Mouse (Mus musculus) ES-E14 (cell line): ENCODE data around the gene Plekhb2.

Experiments used
- ZC3H11A ChIP-seq: IDR thresholded peaks from 2 replicates; pipeline ENCODE4 v1.6.1; 2012; ENCODE audit warnings: low read depth, mild to moderate bottlenecking, inconsistent platforms, low read length, borderline replicate concordance
- ZNF384 ChIP-seq: IDR thresholded peaks from 2 replicates; pipeline ENCODE4 v1.6.1; 2012; ENCODE audit warnings: low read depth, low read length, inconsistent platforms

GRCm38 (mm10) chr1:34841709-34842388, 7.9 kb upstream of the Plekhb2 start:
- TF ChIP-seq ZNF384: 0 out of 2 replicates have a peak, but pooled peaks have one; percentile 18
- TF ChIP-seq ZC3H11A: no peak
